Mouse (Mus musculus) liver, embryonic 13.5 days (tissue): ENCODE measurements around the gene Aimp2. TPM values are rescaled to one million over a fixed set of nuclear protein-coding genes. Genes with fewer than 3 reads are reported as not detected.

Source experiments
- ATAC-seq: fragments of 200-750 bp; cut with Nextera tagmentation; 2 replicates; pipeline ENCODE4 v1.8.0; 2017; ENCODE audit warnings: low read depth, mild to moderate bottlenecking, moderate number of reproducible peaks, moderate library complexity
- DNase-seq: peaks from one replicate; pipeline ENCODE4 v3.0.0; 2022
- H3K27ac ChIP-seq: fragments of 300-500 bp; sonication (generic); 2 replicates; pipeline ENCODE4 v1.5.1; 2015; ENCODE audit warnings: moderate library complexity, mild to moderate bottlenecking, inconsistent platforms
- H3K27me3 ChIP-seq: fragments of 300-500 bp; sonication (generic); 2 replicates; pipeline ENCODE4 v1.6.1; 2015; ENCODE audit warnings: mild to moderate bottlenecking, inconsistent platforms
- H3K36me3 ChIP-seq: fragments of 300-500 bp; sonication (generic); 2 replicates; pipeline ENCODE4 v1.6.1; 2015; ENCODE audit warnings: mild to moderate bottlenecking, inconsistent platforms
- H3K4me1 ChIP-seq: fragments of 300-500 bp; sonication (generic); replicated peaks from 2 replicates; pipeline ENCODE4 v1.6.1; 2015; ENCODE audit warnings: inconsistent platforms
- H3K4me2 ChIP-seq: fragments of 300-500 bp; sonication (generic); 2 replicates; pipeline ENCODE4 v1.6.1; 2015; ENCODE audit warnings: inconsistent platforms, mild to moderate bottlenecking, moderate library complexity
- H3K4me3 ChIP-seq: fragments of 300-500 bp; sonication (generic); replicated peaks from 2 replicates; pipeline ENCODE4 v1.5.1; 2015; ENCODE audit warnings: mild to moderate bottlenecking, inconsistent platforms
- H3K9ac ChIP-seq: fragments of 300-500 bp; sonication (generic); 2 replicates; pipeline ENCODE4 v1.6.1; 2015; ENCODE audit warnings: mild to moderate bottlenecking, inconsistent platforms
- H3K9me3 ChIP-seq: fragments of 300-500 bp; sonication (generic); replicated peaks from 2 replicates; pipeline ENCODE4 v1.6.1; 2016; ENCODE audit warnings: inconsistent platforms
- WGBS: fragments of 180-500 bp; shearing (Covaris S2); methylation state at CpG from one replicate; pipeline ENCODE4 v1.1.7; 2015; ENCODE audit not compliant: insufficient replicate concordance; 5-methylcytosine and 5-hydroxymethylcytosine counted together
- polyA plus RNA-seq: library from polyadenylated mRNA; unstranded; fragments of >200 nt; fragmentation: Nextera tagmentation; extraction: Ambion mirVana; gene quantifications from 2 replicates; pipeline ENCODE4 v1.2.1, GENCODE M21; 2015

Gene Aimp2
- polyA plus RNA-seq, 1 experiment from 2014 or later = 68.9 TPM

DNA sequence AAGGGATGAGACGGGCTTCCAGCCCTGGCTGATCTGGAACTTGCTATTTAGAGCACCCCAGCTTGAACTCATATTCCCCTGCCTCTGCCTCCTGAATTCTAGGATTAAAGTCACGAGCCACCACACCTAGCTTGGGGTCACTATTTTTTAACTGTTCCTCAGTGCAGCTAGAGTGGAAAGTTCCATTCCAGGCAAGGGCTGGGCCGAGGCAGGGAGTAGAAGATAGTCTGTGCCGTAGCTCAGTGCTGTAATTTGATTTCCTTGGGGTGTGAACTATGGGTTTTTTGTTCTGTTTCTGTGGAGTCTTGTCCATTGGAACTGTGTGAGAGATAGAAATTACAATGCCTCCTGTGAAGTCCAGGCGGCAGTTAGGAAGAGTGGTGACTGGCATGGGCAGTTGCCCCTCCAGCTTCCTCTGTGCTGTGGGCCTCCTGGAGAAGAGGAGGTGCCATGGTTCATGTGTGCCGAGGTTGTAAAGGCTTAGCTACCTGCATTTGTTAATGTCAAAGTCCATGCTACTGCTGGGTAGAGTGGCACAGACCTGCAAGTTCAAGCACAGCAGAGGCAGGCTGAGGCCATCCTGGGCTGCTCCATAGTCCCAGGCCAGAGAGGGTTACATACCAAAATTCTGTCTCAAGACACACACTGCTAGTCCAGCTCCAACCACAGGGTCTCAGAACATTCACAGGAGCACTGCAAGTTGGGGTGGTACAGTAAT is 22.4 kb upstream of the Aimp2 start:
- no peak overlapping the region for H3K9ac ChIP-seq
- H3K27me3 ChIP-seq = no peaks in the 10 kb centered on the region
- H3K4me3 ChIP-seq = no peak overlapping the region
- H3K4me1 ChIP-seq = peaks cover 5% of the 10 kb centered on the region
- no peak overlapping the region for H3K4me2 ChIP-seq
- H3K36me3 ChIP-seq = peaks cover 52% of the 10 kb centered on the region
- no peak overlapping the region for H3K27ac ChIP-seq
- ATAC-seq = no peak
- WGBS = 77% methylated on average over 6 of the region's 6 CpGs
- DNase-seq = no peak
- H3K9me3 ChIP-seq = no peaks in the 10 kb centered on the region

DNA sequence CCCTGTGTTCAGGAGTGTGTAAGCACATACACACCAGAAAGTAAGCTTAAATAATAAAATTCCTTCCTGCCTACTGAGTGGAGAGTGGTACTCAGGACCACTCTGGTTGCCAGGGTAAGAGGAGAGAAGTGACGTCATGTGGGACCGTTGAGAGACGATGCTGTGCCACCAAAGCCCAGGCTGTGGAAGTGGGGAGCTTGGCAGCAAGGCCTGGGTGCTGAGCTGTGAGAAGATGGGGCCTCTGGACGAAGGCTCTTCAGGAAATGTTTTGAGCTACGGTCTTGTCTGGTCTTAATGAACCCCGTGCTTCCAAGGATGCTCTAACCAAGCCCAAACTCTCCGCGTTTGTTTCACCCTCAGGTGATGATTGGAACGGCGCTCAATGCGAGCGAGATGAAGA is 21.0 kb upstream of the Aimp2 start:
- Histone ChIP-seq H3K9me3 (no peaks in the 10 kb centered on the region), H3K4me3 (no peak overlapping the region), H3K27me3 (no peaks in the 10 kb centered on the region), H3K4me1 (peaks cover 5% of the 10 kb centered on the region), H3K27ac (no peak overlapping the region), H3K4me2 (no peak overlapping the region), H3K9ac (no peak overlapping the region), H3K36me3 (peaks cover 65% of the 10 kb centered on the region)
- ATAC-seq = no peak
- no peak for DNase-seq
- 91% methylated on average over 12 of the region's 12 CpGs for WGBS

DNA sequence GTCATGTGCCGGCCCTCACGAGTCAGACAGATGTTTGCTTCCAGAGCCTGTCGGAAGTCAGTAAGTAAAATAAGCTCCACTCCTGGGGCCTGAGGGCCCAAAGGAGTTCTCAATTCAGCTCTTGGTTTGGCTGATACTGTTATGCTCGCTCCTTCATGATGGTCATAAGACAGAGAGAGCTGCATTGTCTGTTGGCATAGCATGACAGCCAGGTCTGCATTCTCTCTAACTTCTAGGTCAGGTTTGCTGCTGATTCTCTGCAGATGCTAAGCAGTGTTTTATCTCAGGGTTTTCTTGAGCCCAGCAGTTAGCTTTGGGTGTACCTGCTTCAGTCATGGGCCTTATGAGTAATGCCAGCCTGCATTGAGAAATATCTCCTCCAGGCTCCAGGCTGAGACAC is 19.6 kb upstream of the Aimp2 start:
- Histone ChIP-seq H3K9me3 (no peaks in the 10 kb centered on the region), H3K4me2 (no peak overlapping the region), H3K36me3 (peaks cover 77% of the 10 kb centered on the region), H3K27ac (no peak overlapping the region), H3K9ac (no peak overlapping the region), H3K27me3 (no peaks in the 10 kb centered on the region), H3K4me1 (peaks cover 19% of the 10 kb centered on the region), H3K4me3 (no peak overlapping the region)
- WGBS = 88% methylated on average over 4 of the region's 4 CpGs
- no peak for DNase-seq
- ATAC-seq = no peak

DNA sequence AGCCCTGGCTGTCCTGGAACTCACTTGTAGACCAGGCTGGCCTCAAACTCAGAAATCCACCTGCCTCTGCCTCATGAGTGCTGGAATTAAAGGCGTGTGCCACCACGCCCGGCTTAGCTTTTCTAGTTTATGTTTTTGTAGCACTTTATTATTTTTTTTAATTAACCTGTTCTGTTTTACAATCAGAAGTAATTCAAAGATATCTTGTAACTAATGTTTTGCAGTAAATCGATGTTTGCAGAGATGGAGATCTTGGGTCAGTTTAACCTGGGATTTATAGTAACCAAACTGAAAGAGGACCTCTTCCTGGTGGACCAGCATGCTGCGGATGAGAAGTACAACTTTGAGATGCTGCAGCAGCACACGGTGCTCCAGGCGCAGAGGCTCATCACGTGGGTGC is 18.2 kb upstream of the Aimp2 start, which contains the start of gene Gm42421:
Gm42421 (plus strand) TSS at position 301 of the 400 bp plus-strand sequence.
- no peak within 1 kb of the TSS for H3K4me2 ChIP-seq
- H3K4me3 ChIP-seq = no peak within 1 kb of the TSS
- no peak within 1 kb of the TSS for H3K27ac ChIP-seq
- no peaks in the 10 kb centered on the region for H3K27me3 ChIP-seq
- H3K4me1 ChIP-seq = peaks cover 28% of the 10 kb centered on the region
- no peak within 1 kb of the TSS for H3K9ac ChIP-seq
- ATAC-seq (no peak), DNase-seq (no peak)
- WGBS = 90% methylated on average over 8 of the region's 8 CpGs
- H3K9me3 ChIP-seq = no peaks in the 10 kb centered on the region
- H3K36me3 ChIP-seq = peaks cover 90% of the 10 kb centered on the region

DNA sequence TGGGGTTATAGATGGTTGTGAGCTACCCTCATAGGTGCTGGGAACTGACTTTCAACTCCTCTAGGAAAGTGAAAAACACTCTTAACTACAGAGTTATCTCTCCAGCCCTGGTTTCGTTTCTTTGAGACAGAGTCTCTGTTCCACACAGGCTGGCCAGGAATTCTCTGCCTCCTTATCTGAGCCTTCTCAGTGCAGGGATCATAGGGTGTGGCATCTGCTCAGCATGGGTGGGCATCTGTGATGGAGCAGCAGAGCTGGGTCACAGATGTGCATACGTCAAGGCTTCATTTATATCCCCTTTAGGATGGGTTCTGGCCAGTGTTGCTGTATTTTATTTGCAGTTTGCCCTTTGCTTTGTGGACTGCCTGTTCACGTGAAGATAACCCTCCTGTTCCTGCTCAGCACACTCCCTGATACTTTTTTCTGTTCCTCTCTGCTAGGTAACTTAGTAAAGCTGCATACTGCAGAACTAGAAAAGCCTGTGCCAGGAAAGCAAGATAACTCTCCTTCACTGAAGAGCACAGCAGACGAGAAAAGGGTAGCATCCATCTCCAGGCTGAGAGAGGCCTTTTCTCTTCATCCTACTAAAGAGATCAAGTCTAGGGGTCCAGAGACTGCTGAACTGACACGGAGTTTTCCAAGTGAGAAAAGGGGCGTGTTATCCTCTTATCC is 15.3 kb upstream of the Aimp2 start:
- WGBS = 42% methylated on average over 6 of the region's 6 CpGs
- Histone ChIP-seq H3K36me3 (peaks cover 88% of the 10 kb centered on the region), H3K4me3 (peak overlapping the region; percentile 12; the same call in 1 of the 2 replicates), H3K9ac (peak overlapping the region; percentile 55), H3K27me3 (no peaks in the 10 kb centered on the region), H3K4me1 (peaks cover 28% of the 10 kb centered on the region), H3K9me3 (no peaks in the 10 kb centered on the region), H3K27ac (peak overlapping the region; percentile 91), H3K4me2 (peak overlapping the region; percentile 51)
- peak; percentile 100 for ATAC-seq
- DNase-seq = peak; percentile 74

DNA sequence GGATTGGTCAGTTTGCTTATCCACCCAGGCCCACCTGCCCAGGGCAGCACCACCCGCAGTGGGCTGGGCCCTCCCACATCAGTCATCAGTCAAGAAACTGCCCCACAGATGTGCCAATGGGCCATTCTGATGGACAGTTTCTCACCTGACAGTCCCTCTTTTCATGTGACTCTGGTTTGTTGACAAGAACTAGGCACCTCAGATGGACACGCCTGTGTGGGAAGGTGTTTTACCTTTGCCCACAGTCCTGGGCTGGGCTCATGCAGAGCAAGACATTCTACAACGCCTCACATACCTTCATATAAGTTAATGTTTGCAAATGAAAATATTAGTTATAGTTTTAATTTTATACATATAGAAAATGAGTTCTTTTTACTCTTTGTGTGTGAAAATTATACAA is 8.5 kb upstream of the Aimp2 start:
- ATAC-seq (no peak), DNase-seq (no peak)
- WGBS = 87% methylated on average over 3 of the region's 3 CpGs
- Histone ChIP-seq H3K27ac (no peak overlapping the region), H3K27me3 (no peaks in the 10 kb centered on the region), H3K4me1 (no peaks in the 10 kb centered on the region), H3K36me3 (peaks cover 81% of the 10 kb centered on the region), H3K4me3 (no peak overlapping the region), H3K9me3 (no peaks in the 10 kb centered on the region), H3K4me2 (no peak overlapping the region), H3K9ac (no peak overlapping the region)

DNA sequence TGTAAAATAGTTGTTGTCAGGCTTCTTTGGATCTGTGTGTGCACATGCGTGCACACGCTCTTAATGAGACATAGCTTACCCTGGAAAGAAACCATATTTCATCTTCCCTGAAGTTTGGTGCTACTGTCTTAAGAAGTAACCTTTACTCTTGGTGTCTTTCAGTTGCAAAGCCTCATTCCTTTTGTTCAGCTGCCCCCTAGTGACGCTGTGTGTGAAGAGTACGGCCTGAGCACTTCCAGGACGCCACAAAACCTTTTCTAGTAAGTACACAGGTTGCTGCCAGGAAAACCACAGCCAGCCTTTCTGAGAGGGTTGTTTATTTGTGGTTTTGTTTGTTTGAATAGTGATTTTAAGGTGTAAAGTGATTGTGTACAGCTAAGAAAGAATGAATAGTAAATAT is 7.8 kb upstream of the Aimp2 start:
- no peak overlapping the region for H3K4me3 ChIP-seq
- no peak overlapping the region for H3K9ac ChIP-seq
- no peak overlapping the region for H3K4me2 ChIP-seq
- no peak for ATAC-seq
- DNase-seq = peak; percentile 54
- H3K27ac ChIP-seq = no peak overlapping the region
- whole genome bisulfite sequencing = 64% methylated on average over 5 of the region's 5 CpGs
- H3K27me3 ChIP-seq = no peaks in the 10 kb centered on the region
- peaks cover 76% of the 10 kb centered on the region for H3K36me3 ChIP-seq
- H3K9me3 ChIP-seq = no peaks in the 10 kb centered on the region
- H3K4me1 ChIP-seq = 0 out of 2 replicates have a peak, but pooled peaks cover 2% of the 10 kb centered on the region

DNA sequence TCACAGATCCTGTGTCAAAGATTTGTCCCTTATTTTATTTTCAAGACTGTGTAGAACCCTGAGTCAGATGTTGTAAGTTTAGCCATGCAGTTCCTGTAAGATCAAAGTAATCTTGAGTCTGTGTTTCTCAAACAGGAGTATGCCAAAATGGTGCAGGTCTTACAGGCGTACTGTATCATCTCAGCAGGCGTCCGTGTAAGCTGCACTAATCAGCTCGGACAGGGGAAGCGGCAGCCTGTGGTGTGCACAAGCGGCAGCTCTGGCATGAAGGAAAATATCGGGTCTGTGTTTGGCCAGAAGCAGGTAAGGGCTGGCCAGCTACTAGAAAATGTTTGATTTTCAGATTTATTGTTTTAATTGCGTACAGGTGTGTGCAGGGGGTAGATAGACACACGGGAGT is 6.6 kb upstream of the Aimp2 start:
- H3K27me3 ChIP-seq = no peaks in the 10 kb centered on the region
- WGBS = 89% methylated on average over 9 of the region's 9 CpGs
- peaks cover 68% of the 10 kb centered on the region for H3K36me3 ChIP-seq
- H3K4me1 ChIP-seq = peaks cover 10% of the 10 kb centered on the region
- H3K9ac ChIP-seq = no peak overlapping the region
- no peak overlapping the region for H3K4me2 ChIP-seq
- H3K4me3 ChIP-seq = no peak overlapping the region
- no peak for DNase-seq
- no peak for ATAC-seq
- no peak overlapping the region for H3K27ac ChIP-seq
- H3K9me3 ChIP-seq = no peaks in the 10 kb centered on the region

DNA sequence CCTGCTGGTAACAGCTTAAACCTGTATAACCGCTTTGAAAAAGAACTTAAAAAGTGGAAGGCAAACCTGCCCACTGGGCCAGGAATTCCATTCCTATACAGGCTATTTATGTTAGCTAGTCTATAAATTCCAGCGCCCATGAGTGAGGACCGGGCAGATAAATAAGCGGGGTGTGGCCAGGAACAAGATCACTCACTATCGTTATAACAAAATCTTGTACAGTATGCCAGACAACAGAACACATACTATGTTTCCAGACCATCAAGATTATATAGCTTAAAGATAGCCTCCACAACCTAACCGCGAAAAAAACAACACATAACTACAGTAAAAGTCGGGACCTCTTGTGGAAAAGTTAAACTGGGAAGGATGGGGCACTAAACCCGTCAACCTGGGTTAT is 721 bp downstream of the Aimp2 start:
- Histone ChIP-seq H3K9ac (peak overlapping the region; percentile 82), H3K9me3 (no peaks in the 10 kb centered on the region), H3K36me3 (peaks cover 43% of the 10 kb centered on the region), H3K4me2 (peak overlapping the region; percentile 91), H3K27ac (peak overlapping the region; percentile 97), H3K4me3 (peak overlapping the region; percentile 76), H3K4me1 (peaks cover 50% of the 10 kb centered on the region), H3K27me3 (no peaks in the 10 kb centered on the region)
- ATAC-seq (peak; percentile 44), DNase-seq (peak; percentile 28)
- WGBS = 2% methylated on average over 9 of the region's 9 CpGs

DNA sequence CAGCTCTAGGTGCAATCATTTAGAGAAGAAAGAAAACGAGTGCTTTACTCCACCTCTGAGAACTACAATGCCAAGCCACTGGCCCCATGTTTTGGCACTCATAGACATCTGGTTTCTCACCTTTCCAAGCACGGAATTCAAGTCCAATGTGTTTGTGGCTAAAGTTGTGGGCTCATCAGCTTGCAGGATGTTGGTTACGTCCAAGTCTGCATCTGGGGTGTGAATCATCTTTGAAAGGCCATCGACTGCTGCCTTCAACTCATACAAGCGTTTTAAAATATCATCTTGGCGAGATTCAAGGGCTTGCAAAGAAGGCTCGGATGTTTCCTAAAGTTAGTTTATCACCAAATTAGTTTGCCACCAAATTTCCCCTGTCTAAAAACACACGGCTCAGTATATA is 3.2 kb downstream of the Aimp2 start:
- Histone ChIP-seq H3K27me3 (no peaks in the 10 kb centered on the region), H3K9ac (no peak overlapping the region), H3K4me2 (no peak overlapping the region), H3K36me3 (peaks cover 60% of the 10 kb centered on the region), H3K4me3 (no peak overlapping the region), H3K27ac (no peak overlapping the region), H3K4me1 (peaks cover 60% of the 10 kb centered on the region), H3K9me3 (no peaks in the 10 kb centered on the region)
- DNase-seq (no peak), ATAC-seq (no peak)
- 82% methylated on average over 8 of the region's 8 CpGs for WGBS

DNA sequence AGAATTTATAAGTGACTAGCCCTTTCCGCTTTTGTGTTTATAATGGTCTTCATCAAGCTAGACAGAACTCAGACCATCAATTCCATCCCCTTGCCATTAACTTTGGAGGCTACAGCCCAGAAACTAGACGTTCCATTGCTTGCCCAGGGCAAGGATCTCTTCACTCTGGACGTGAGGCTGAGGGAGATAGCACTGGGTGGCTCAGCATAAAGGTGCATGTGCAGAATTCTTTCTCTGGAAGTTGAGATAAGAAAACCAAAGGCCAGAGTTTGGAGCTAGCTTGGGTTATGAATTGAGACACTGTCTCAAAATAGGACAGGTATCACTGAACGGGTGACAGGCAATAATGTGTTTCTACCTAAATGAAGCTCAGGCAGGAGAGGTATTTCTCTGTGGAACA is 5.8 kb downstream of the Aimp2 start:
- peak; percentile 73 for ATAC-seq
- H3K27ac ChIP-seq = peak overlapping the region; percentile 50

DNA sequence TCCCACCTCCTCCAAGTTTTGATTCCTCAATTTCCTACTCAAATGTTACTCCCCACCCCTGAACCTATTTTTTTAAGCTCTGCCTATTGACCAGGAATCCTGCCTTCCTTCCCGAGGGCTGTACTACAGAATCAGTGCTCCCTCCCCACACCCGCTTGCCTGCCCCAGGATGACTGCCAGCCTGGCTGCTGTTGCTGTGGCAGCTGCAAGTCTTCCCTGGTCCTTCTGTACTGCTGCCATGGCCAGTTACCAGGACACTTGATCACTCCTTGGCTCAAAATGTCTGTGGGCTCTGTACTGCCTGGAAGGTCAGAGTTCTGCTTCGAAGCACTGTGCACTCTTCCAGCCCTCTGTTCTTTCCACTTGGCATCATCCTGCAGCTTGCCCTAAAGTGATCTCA is 7.5 kb downstream of the Aimp2 start:
- Histone ChIP-seq H3K4me1 (peaks cover 32% of the 10 kb centered on the region), H3K27me3 (no peaks in the 10 kb centered on the region), H3K27ac (no peak overlapping the region), H3K9ac (no peak overlapping the region), H3K4me3 (no peak overlapping the region), H3K36me3 (peaks cover 96% of the 10 kb centered on the region), H3K4me2 (no peak overlapping the region), H3K9me3 (no peaks in the 10 kb centered on the region)
- no peak for DNase-seq
- WGBS = 90% methylated on average over 3 of the region's 3 CpGs
- no peak for ATAC-seq

More for the DNA sequence above, 5.8 kb downstream of the Aimp2 start:
- H3K4me3 ChIP-seq = no peak overlapping the region
- no peaks in the 10 kb centered on the region for H3K27me3 ChIP-seq
- H3K36me3 ChIP-seq = peaks cover 86% of the 10 kb centered on the region
- no peaks in the 10 kb centered on the region for H3K9me3 ChIP-seq
- WGBS = 34% methylated on average over 4 of the region's 4 CpGs
- DNase-seq = peak; percentile 34
- H3K4me2 ChIP-seq = no peak overlapping the region
- H3K4me1 ChIP-seq = peaks cover 49% of the 10 kb centered on the region
- peak overlapping the region; percentile 30 for H3K9ac ChIP-seq
